Mouse (Mus musculus): ENCODE measurements around the gene Ust.
"Not testable (repeated sequence)": the region's sequence is repeated elsewhere in the genome, so short reads cannot be mapped to it uniquely, and the experiment has no call there.

Gene Ust

DNA sequence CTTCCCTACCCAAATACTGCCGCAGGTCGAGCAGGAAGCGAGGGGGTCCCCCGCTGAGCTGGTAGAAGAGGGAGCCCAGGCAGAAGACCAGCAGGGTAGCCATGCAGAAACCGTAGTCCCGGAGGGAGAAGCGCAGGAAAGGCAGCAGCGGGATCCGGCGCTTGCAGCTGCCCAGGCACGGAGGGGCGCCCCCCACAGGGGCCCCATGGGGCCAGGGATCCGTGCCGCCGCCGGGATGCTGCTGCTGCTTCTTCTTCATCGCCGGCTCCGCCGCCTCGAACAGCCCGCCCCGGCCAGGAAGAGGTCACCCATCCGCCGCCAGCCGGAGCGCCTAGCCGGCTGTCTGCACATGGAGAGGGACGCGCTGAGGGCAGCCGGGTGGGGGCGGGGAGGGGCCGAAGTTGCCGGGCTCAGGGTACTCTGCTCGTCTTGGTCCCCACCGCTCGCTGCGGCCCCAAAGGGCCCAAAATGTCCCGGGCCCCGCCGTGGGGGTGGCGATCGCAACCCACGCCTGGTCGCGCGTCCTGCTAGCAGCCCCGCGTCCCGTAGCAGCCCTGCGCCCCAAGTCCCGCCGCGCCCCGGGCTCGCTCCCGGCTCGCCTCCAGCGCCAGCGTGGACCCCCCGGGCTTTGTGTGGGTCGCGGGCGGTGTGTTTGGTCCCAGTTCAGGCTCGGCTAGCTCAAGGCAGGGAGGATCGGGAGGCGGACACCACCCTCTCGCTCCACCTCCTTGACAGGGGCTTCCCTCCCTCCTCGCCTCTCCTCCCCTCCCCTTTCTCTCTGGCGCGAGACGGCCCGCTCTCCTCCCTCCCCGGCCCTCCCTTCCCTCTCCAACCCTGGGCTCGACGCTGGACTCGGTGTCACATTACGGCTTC lies at the start of gene Ust:
TSS of gene Ust (minus strand) at position 685 of the 873 bp plus-strand sequence.
- peak; percentile 70 to 86 for DNase-seq

DNA sequence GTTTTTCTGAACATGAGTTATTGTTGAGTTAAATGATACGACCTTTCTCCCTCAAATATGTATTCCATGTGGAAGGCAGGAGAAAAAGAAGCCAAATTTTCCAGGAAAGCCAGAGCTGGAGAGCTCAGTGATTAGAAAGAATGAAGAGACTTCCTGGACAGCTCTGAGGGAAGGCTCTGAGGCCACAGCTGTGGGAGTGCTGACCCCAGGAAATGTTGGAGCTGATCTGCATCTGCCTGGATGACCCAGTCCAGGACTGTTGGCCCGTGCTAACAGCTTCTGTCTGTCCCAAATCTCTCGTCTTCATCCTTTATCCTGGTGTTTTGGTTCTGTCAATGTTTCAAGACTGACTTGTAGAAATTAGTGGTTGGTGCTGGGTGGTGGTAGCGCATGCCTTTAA lies 42.7 kb upstream of the Ust start:
- DNase-seq: peak in 1 of 2 experiments; percentile 40

GRCm38 (mm10) chr10:8559566-8559965 lies 40.9 kb upstream of the Ust start:
- DNase-seq: not testable (repeated sequence)

DNA sequence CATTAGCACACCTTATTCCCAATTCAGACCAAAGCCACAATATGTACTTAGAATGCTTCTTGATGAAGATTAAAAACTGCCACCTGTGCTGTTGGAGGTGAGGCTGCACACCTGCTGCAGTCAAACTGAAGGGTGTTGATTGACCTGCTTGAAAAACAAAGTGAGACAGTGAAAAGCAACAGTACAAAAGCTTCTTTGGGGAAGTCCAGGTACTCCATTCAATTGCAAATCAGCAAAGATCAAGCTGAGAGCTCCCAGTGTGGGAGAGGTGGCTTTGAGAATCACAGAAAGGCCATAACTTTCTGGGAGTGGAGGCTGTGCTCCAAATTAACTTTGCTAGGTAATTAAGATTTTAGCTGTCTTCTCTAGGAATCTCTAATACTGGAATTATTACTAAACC lies 33.6 kb upstream of the Ust start:
- DNase-seq: not testable (repeated sequence)

GRCm38 (mm10) chr10:8551601-8552000 lies 33.0 kb upstream of the Ust start:
- not testable (repeated sequence) for DNase-seq

- no peak for DNase-seq
These were observed 22.9 kb upstream of the Ust start for GRCm38 (mm10) chr10:8541514-8541913.

DNA sequence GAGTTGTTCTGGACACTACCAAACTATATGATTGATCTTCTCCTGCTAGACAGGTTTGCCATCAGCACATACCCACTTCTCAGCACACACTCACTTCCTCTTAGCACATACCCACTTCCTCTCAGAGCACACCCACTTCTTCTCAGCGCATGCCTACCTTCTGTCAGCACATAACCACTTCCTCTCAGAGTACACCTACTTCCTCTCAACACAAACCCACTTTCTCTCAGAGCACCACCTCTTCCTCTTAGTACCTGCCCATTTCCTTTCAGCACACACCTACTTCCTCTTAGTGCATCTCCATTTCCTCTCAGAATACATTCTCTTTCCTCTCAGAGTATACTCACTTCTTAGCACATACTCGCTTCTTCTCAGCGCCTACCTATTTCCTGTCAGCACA lies 16.8 kb upstream of the Ust start:
- DNase-seq: no peak

DNA sequence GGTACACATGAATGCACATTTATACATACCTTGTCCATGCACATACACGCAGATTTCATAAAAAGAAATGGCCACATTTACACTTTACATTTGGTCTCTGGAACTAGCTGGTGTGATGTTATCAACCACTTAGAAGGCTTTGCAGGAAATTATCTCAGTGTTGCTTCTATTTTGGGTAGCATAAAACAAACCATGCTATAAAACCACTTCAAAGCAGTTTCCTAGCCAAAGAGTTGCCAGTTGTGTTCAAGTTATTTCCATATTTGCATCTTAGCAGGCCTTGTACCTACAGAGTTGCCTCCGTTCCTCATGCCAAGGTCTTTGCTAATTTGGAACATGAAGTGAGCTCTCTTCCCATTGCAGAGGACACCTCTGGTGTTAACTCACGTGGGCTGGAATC lies 13.0 kb upstream of the Ust start:
- no peak for DNase-seq

DNA sequence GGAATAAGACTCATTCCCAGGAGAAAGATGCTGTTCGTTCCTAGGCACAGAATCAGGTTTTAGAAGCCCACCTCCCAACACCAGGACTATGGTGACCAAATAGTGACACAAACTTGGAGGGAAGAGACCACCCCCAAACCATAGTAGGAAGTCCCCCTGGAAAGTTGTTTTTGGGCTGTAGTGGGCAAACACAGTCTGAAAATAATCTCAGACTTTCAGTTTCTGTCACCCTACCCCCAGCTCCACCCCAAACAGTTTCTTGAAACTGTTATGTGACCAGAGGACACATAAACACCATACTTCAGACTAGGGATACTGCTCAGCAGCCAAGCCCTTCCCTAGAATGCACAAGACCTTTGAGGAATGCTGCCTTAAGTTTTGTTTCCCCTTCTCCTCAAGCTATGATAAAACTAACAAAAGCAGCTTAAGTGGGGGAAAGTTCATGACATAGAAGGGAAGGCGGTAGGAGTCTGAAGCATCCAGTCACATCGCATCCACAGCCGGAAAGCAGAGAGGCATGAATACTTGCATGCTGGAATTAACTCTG lies 12.0 kb upstream of the Ust start:
- DNase-seq: no peak

DNA sequence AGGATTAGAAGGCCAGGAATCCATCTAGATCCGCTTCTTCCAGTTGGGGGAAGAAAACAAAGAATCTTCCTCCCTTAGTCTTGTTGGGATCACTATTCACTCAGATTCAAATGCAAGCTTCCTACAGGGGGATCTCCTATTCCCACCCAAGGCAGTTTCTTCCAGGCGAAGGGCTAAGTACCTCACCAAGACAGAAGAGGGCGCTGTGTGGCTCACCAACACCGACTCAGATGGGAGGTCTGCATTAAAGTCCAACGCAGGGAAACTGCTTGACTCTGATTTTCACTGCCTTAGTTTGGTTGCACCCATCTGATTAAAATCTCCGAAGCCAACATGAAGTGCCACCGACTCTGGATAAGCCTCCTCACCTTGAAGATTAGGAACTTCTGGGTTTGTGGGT lies 10.5 kb upstream of the Ust start:
- DNase-seq: no peak

DNA sequence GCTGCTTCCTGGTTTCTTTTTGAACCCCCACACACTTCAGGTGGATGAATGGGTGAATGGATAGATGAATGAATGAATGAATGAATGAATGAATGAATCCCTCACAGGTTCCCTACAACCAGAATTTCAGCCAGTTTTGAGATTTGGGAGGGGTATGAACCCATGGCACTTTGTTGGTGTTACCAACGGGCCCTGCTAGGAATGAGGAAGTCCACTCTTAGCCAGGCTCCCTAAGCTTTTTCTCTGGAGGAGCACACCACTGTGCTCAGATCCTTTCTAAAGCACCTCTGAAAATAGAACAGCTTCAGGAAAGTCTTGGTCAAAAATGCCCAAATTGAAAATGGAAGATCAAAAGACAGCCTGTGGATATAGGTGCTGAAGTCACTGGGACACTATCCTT lies 6.7 kb upstream of the Ust start:
- DNase-seq: no peak

DNA sequence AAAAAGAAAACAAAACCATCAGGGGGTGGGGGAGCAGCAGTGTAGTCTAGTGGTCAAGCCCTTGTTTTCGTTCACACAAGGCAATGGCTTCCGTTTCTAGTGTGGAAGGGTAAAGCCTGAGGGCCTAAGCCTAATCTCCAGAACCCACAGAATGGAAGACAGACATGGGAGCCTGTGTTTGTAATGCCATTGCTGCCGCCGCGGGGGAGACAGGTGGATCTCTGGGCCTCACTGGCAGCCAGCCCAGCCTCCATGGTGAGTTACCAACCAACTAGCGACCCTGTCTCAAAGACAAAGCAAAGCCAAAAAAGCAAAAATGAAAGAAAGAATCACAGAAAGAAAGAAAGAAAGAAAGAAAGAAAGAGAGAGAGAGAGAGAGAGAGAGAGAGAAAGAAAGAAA lies 2.9 kb upstream of the Ust start:
- no peak for DNase-seq

DNA sequence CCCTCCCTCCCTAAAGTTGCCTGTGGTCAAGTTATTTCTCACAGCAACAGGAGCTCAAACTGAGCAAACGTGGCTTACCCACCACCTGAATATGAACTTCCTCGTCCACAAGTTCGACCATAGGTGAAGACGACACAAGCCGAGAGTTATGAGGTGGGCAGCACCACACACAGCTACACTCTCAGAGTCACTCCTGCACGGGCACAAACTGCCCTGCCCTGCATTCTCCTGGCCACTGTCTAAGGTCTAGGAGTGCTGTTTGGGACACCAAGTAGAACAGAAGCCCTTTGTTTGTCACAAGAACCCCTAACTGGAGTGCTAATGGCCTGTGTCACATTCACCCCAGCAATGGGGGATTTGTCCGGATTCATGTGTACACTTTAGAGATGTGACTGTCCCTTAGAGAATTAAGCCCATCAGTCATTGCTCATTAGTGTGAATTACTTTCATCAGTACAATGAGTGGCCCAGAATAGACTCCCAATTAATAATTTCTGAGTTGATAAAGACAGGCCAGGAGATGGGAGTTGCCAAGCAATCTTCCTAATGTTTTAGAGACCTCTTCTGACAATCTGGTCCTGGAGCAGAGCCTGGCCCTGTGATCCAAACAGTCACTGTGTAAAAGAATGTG lies 2.3 kb upstream of the Ust start:
- no peak for DNase-seq

DNA sequence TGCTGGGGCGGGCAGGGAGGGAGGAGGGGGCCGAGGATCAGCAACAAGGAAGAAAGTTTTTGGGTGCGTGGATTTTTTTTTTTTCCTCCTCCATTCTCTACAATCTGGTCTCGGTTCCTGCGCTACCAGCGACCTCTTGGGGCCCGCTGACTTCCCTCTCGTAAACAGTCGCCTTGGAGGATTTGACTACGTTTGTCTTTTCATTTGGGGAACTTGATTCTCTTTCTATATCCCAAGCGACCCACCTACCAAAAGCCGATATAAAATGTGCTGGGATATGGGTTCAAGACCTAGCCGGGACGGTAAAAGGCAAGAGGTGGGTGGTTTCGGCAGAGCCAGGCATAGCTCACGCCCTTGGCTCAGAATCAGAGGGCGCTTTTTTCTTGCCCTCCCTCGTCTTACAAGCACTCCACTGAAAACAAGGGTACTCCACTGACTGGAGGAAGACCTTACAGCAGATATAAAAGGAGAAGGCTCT lies 428 bp upstream of the Ust start:
- peak in 1 of 2 experiments; percentile 5 for DNase-seq

GRCm38 (mm10) chr10:8517591-8518140 lies 959 bp downstream of the Ust start:
- peak in 1 of 2 experiments; percentile 29 for DNase-seq

GRCm38 (mm10) chr10:8516916-8517524 lies 1.6 kb downstream of the Ust start:
- DNase-seq: no peak

DNA sequence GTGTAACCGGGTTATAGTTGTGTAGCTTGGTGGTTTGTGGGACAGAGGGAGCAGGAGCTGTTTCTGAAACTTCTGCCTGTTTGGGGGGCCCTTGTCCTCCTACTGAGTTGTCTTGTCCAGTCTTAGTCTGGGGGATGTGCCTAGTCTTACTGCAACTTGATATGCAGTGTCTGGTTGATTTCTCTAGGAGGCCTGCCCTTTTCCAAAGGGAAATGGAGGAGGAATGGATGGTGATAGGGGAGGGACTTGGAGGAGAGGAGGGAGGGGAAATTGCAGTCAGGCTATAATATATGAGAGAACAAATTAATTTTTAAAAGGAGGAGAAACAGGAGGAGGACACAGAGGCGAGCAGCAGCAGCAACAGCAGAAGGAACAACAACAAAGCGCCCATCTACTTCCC lies 4.9 kb downstream of the Ust start:
- no peak for DNase-seq

DNA sequence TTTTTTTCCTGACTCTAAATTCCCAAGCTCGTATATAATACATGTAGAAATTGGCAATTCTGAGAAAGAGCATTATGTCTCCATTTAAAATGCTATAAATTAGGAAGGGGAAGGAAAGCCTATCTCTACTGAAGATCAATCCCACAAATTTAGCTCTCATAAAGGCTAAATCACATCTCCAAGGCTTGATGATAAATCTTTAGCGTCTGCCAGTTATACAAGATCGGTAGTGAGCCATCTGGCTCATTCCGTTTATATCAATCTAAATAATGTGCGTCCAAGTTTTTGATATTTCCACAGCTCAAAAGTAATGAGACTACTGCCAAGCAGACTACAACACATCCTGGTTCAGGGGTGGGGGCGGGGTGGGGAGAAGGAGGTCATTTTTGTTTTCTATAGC lies 6.4 kb downstream of the Ust start:
- DNase-seq: no peak

GRCm38 (mm10) chr10:8511760-8512159 lies 6.9 kb downstream of the Ust start:
- no peak for DNase-seq

- DNase-seq: no peak
These were observed 12.4 kb downstream of the Ust start for GRCm38 (mm10) chr10:8506247-8506573.

GRCm38 (mm10) chr10:8505346-8506246 lies 13.0 kb downstream of the Ust start:
- no peak for DNase-seq

DNA sequence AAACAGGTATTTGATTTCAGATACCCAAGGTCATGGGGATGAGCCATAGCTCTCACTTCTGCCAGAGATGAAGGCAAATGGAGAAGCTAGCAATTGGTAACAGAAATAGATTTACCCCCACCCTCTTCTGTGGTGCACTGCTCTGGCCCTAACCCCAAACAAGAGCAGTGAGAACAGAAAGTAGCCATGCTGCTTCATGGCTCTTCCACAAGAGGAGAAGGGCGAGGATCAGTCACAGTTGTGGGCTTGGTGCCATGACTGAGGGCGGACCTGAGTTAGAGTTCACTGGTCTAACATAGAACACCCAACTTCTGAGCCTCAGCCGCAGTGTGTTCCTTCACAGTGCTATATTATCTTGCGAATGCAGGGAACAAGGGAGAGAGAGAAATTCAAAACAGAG lies 13.8 kb downstream of the Ust start:
- DNase-seq: no peak
